Mouse (Mus musculus) layer of hippocampus, adult 2 months (tissue): ENCODE measurements around the gene Cdkn1b. TPM values are rescaled to one million over a fixed set of nuclear protein-coding genes. Genes with fewer than 3 reads are reported as not detected.

Experiments
- DNase-seq, 2 experiments: peaks; one replicate each; pipeline ENCODE4 v3.0.0; 2022; ENCODE audit warnings: low spot score in 2 of 2
- H3K27ac ChIP-seq: fragments of 200-600 bp; 2 replicates; pipeline ENCODE4 v1.8.1; 2022
- H3K4me3 ChIP-seq: fragments of 200-600 bp; 2 replicates; pipeline ENCODE4 v1.8.1; 2022; ENCODE audit warnings: mild to moderate bottlenecking
- CTCF ChIP-seq: fragments of 200-600 bp; conservative IDR thresholded peaks from 2 replicates; pipeline ENCODE4 v1.8.1; 2022; ENCODE audit warnings: antibody characterized with exemption, mild to moderate bottlenecking, moderate library complexity
- total RNA-seq, 2 experiments: library from RNA; stranded (reverse); gene quantifications; 2 replicates each; pipeline ENCODE4 v1.2.3; 2021

Cdkn1b gene
- total RNA-seq, 2 experiments from 2014 or later = 47.2 to 48.0 TPM

DNA sequence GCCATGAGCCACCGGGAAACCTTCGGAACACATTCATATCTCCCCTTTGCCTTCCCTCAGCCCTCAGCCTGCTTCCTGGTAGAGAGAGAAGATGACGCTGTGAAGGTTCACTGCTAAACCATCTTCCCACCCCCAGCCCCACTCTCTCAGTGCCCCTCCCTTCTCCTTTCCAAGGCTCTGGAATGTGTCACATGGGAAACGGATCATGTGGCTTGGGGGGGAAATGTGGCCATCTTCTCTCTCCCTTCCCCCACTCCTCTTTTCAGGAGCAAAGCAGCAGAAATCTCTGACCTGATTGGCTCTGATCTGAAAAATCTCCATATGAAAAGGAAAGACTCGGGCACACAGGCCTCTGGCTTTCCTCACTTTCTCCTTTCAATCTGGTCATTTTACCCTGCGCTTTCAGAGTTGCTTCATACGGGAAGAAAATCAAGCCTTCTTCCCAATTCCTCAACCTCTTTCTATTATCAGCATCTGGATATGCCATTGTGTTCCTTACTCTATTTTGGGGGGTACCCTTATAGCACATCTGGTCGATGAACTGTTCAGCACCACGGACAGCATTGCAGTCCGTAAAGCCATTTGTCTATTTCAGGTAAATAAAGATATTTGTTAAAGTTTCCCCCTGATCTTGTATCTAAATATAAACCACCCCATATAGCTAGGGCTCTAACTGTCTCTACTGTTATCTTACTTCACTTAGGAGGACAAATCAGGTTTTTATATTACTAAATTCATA is 32.3 kb upstream of the Cdkn1b start:
- H3K4me3 ChIP-seq = peak overlapping the region; percentile 79
- no peak for TF ChIP-seq CTCF
- DNase-seq = peak; percentile 87 to 95
- peak overlapping the region; percentile 96 for H3K27ac ChIP-seq

DNA sequence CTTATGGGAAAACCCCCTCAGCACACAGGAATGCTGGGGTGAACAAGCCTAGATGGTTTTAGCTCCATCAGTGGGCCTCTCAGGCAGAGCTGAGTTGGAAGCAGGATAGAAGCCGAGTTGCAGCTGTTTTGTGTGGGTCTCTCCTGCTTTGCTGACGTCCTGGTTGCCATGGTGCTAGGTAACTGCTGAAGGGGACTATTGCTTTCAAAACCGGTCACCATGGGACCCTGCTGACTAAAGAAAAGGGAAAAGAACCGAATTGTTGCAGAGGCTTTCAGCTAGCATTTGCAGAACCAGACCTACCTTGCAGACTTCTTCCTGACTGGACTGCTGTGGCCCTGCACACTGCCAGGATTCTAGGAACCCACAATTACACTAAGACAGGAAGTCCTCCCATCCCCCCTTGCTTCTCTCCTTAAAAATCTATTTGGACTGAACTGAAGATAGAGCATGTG is 31.6 kb upstream of the Cdkn1b start:
- TF ChIP-seq CTCF = no peak
- H3K27ac ChIP-seq = peak overlapping the region; percentile 96
- peak overlapping the region; percentile 79 for H3K4me3 ChIP-seq
- peak; percentile 50 to 78 for DNase-seq

DNA sequence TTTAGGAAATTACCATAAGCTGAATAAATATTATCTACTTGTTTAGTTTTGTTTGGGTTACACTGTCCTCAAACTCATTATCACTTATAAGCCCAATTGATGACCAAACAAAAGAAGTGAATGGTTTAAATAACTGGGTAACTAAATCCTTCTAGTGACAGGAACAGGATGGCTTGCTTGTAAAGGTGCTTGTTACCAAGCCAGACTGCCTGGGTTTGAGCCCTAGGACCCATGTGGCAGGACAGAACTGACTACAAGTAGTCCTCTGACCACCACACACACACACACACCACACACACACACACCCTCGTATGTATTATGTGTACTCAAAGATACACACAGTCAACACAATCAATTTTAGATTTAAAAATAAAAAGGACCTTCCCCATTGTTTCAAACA is 30.4 kb upstream of the Cdkn1b start:
- no peak for TF ChIP-seq CTCF
- H3K4me3 ChIP-seq = no peak overlapping the region
- DNase-seq = no peak
- H3K27ac ChIP-seq = peak overlapping the region; percentile 96; the same call in 1 of the 2 replicates

DNA sequence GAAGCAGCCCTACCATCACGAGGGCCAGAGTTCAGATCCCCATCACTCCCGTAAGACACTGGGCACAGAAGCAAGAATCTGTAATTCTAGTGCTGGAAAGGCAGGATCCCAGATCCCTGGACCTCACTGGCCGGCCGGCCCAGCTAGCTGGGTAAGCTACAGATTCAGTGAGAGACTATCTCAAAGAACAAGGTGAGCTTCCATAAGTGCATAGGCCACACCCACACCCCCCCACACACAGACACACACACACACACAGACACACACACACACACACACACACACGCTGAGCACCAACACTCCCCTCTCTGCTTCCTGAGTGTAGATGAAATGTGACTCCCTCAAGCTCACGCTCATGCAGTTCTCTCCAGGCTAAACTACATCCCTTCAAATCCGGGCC is 29.8 kb upstream of the Cdkn1b start:
- Histone ChIP-seq H3K4me3 (no peak overlapping the region), H3K27ac (no peak overlapping the region)
- no peak for TF ChIP-seq CTCF
- DNase-seq = no peak

DNA sequence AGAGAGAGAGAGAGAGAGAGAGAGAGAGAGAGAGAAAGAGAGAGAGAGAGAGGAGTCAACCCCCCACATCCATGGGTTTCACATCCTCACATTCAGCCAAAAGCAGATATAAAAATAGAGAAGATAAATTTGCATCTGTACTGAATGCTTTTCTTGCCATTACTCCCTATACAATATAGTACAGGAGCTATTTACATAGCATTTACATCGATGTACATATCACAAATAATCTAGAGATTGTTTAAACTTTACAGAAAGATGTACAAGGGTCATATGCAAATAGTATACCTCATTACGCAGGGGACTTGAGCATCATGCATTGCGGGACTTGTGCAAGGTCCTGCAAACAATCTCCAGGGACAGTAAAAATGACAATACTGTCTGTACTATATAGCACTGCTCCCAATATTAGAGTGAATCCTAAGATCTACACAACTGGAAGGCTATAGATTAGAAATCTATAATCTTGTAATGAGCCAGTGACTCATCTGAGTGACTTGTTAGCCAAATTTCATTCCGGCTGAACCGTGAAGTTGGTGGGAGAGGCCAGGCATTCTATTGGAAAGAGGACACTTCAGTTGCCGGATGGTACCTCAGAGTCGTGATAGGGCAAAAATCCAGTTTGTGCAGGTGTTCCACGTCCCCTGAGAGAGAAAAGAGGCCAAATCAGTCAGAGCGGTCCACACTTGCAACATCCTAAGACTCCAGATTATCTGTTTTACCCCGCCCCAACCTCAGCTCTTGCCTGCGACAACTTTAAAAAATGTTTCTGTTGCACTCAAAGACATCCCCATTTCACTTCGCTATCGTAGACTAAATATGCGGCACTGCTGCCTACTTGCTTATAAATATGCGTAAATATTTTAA is 23.4 kb upstream of the Cdkn1b start:
- TF ChIP-seq CTCF = no peak
- no peak for DNase-seq
- peak overlapping the region; percentile 100; the same call in 1 of the 2 replicates for H3K27ac ChIP-seq
- peak overlapping the region; percentile 85 for H3K4me3 ChIP-seq

DNA sequence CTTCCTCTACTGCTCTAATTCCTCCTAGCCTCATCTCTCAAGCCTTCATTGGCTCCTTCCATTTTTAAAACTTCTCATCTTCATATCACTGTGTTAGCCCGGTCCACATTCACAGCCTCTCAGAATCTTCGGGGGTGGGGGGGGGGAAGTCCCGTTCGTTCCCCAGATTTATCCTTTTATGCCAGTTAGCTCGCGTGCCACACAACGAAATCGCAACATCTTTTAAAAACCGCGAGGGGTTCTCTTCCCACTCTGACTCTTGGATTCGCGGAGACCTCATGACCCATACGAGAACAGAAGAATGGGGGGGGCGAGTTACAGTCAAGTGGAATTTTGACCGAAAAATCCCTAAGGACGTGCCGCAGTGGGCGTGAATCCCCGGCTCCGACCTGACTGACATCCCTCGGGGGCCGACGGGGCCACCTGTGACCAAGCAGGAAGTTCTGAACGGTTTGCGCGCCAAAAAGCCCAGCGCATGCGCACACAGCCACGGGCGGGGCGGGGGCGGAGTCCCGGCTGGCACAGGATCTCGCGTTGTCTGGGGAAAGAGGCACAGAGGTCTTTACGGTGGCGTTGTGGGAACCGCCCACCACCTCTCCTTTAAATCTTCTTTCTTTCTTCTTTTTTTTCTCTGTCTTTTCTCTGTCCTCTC is 22.6 kb upstream of the Cdkn1b start:
- TF ChIP-seq CTCF = no peak
- H3K4me3 ChIP-seq = peak overlapping the region; percentile 85
- peak; percentile 93 to 98 for DNase-seq
- H3K27ac ChIP-seq = peak overlapping the region; percentile 100

DNA sequence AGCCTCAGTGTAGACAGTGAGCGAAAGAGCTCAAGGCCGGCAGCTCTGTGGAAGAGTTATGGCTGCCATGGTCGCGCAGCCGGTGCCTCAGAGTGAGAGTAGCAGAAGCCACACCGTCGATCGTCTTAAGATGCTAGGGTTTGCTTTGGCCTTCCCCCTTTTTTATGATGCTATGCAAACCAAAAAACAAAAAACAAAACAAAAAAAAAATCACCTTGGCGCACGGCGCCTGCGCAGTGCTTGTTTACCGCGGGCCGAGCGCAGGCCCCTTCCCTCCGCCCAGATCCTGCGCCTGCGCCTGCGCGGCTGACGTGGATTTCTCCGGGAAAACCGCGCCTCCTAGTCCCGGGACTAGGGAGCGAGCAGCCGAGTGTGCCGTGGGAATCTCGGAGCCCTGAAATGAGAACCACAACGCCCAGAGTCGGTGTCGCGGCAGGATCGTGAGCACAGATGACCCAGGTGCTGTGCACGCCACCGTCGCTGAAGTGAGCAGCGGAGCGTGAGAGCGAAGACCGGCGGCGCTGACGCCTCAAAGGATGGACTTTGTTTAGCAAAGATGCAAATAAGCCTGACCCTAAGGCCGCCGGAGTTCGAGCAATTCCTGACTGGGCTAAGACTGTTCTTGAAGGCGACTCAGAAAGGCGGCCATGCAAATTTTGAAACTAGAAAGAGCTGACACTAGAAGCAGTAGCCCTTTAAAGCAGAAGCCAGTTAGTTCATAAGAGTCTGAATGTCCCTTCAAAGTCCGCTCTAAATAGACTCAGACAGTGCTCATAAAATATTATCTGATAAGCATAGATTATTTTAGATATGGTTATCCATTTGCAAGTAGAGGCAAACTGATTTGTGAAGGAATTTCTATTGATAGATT is 21.9 kb upstream of the Cdkn1b start, which contains the start of gene Gpr19:
Gene Gpr19, minus strand, starts transcription at position 484 of the 871 bp plus-strand sequence.
- peak; percentile 86 for DNase-seq
- Histone ChIP-seq H3K4me3 (peak within 1 kb of the TSS; percentile 85), H3K27ac (peak within 1 kb of the TSS; percentile 100)
- TF ChIP-seq CTCF = peak; percentile 32

DNA sequence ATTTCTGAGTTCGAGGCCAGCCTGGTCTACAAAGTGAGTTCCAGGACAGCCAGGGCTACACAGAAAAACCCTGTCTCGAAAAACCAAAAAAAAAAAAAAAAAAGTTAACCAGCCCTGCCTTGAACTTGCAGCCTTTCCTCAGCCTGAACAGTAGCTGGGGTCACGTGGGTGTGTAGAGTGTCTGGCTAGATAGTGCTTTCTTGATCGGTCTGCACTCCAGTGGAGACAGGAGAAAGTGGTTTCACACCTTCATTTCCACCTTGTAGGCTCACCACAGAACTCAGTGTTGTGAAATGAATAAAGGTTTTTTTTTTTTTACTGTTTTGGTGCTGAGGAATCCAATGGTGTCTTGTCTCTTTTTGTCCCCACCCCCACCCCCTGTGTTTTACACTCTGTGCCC is 16.8 kb upstream of the Cdkn1b start:
- DNase-seq = no peak
- Histone ChIP-seq H3K27ac (no peak overlapping the region), H3K4me3 (no peak overlapping the region)
- no peak for TF ChIP-seq CTCF

DNA sequence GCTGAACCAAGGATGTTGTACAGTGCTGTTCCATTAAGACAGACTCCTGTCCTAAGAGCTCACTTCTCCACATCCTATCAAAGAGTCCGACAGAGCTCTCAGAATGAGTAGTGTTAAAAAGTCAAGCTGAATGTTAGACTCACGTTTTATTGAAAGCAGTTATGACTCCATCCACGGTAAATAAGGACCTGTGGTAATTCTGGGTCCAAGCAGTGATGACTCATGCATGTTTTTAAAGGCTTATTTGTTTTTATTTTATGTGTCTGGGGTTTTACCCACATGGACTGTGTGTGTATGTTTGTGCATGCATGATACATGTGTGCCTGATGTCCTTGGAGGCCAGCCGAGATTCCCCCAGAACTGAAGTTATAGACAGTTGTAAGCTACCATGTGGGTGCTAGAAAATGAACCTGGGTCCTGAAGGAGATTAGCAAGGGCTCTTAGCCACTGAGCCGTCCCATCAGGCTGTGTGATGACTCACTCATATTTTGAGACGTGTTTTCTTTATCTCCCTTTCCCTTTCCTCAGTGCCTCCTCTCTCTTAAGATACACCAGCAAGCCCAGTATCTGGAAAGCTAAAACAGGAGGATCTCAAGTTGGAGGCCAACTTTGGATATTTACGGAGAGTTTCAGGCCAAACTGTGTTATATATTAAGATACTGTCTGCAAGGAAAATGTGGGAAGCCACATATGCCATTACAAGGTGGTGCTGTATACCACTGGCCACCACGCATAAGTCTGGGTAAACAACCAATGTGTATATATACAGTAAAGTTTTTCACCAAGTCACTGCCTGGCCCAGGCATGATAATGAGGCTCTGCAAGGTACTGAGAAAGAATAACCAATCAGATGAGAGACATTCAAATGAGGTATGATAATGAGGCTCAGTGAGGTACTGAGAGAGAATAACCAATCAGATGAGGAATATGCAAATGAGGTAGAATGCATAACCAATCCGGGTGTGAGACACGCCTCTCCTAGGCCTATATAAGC is 16.0 kb upstream of the Cdkn1b start:
- DNase-seq = no peak
- no peak for TF ChIP-seq CTCF

DNA sequence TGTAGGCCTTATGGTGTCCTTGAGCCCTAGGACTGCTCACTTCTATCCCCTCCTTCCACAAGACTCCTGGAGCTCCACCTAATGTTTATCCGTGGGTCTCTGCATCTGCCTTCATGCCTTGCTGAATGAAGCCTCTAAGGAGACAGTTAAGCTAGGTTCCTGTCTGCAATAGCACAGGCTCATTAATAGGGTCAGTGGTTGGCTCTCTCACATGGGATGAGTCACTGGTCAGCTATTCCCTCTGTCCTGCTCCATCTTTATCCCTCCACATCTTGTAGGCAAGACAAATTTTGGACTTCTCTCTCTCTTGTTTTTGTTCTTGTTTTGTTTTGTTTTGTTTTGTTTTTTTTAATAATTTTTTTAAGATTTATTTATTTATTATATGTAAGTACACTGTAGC is 14.4 kb upstream of the Cdkn1b start:
- H3K4me3 ChIP-seq = no peak overlapping the region
- TF ChIP-seq CTCF = no peak
- DNase-seq = no peak
- H3K27ac ChIP-seq = no peak overlapping the region

More for the DNA sequence above, 16.0 kb upstream of the Cdkn1b start:
- no peak overlapping the region for H3K27ac ChIP-seq
- no peak overlapping the region for H3K4me3 ChIP-seq

DNA sequence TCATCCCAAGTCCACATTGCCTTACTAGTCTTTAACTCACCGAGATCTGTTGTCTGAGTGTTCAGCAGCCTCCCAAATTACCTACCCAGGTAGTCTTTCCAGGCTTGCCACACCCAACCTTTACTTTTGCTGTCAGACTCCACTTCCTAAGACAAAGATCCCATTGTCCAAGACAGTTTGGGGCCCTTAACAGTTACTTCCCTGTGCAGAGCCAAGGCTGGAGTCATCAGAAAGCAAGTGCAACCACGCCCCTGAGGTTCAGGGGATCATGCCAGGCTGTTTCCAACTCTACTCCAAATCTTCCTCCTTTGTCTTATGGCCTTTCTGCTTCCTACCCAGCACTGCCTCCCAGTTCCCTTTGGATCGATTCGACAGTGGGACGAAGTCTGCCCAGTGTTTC is 5.7 kb upstream of the Cdkn1b start:
- no peak overlapping the region for H3K27ac ChIP-seq
- no peak overlapping the region for H3K4me3 ChIP-seq
- no peak for TF ChIP-seq CTCF
- DNase-seq = no peak
